Mouse (Mus musculus): ENCODE results near the gene Mdm2. TPM values are rescaled to one million over a fixed set of nuclear protein-coding genes. Genes with fewer than 3 reads are reported as not detected.

Mdm2 gene
- total RNA-seq, 2 experiments from 2014 or later, result 44.0 to 68.6 TPM

- ATAC-seq (replicated peaks; ENCODE audit: poor library complexity), result no peak
Measured at GRCm38 (mm10) chr10:117672693-117673092, 37.9 kb downstream of the Mdm2 start.

DNA sequence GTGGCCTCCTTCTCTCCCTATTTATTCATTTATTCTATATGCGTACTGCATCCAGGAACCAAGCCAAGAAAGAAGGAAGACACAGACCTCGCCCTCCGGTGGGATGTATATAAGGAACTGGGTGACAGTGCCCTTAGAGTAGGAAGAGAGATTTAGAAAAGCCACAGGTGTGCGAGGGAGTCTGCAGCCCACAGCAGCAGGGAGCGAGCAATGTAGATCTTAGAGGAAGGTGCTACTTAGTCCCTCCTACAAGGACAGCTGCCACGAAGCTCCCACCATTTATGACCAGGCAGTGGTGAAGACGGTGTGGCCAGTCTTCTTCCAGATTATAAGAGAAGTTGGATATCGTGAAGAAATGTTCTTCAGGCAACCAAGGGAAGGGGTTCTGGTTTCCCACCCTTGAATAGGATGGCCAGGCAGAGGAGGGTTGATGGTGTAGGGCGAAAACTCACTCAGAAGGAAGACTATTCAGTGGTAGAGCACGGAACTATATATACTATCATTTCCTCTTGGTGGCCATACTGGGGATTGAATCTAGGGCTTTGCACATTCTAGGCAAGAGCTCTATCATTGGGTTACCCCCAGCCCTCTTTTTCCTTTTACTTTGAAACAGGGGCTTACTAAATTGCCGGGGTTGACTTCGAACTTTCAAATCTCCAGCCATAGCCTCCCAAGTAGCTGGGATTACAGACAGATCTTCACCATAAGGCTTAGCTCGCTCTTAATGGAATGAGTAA lies 38.5 kb downstream of the Mdm2 start:
- ATAC-seq (replicated peaks; ENCODE audit: poor library complexity), result no peak

GRCm38 (mm10) chr10:117671266-117671665 lies 39.3 kb downstream of the Mdm2 start:
- ATAC-seq (replicated peaks; ENCODE audit: poor library complexity), result no peak

DNA sequence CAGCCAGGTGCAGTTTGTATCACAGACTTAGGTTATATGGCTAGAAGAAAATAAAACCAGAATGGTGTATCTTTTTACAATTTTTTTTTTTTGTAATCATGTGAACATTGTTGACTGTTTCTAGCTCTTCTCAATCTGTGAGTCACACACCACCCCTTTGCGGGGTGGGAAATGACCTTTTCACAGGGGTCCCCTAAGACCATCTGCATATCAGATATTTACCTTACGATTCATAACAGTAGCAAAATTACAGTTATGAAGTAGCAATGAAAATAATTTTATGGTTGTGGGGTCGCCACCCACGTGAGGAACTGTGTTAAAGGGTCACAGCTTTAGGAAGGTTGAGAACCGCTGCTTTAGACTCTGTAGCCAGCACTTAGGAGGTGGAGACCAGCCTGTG lies 39.8 kb downstream of the Mdm2 start:
- no peak for ATAC-seq (replicated peaks; ENCODE audit: poor library complexity)

DNA sequence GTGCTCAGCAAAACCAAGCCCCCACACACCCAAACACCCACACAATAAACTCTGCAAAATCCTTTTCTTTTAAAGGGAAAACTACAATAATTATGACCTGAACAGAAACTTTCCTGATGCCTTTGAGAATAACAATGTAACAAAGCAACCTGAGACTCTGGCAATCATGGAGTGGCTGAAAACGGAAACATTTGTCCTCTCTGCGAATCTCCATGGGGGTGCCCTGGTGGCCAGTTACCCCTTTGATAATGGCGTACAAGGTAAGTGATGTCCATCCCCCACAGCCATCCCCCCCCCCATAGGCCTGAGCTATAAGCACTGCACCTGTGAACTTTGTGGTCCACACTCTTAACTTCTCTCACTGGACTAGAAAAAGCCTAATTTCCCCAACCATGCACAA lies 40.5 kb downstream of the Mdm2 start:
- no peak for ATAC-seq (replicated peaks; ENCODE audit: poor library complexity)

DNA sequence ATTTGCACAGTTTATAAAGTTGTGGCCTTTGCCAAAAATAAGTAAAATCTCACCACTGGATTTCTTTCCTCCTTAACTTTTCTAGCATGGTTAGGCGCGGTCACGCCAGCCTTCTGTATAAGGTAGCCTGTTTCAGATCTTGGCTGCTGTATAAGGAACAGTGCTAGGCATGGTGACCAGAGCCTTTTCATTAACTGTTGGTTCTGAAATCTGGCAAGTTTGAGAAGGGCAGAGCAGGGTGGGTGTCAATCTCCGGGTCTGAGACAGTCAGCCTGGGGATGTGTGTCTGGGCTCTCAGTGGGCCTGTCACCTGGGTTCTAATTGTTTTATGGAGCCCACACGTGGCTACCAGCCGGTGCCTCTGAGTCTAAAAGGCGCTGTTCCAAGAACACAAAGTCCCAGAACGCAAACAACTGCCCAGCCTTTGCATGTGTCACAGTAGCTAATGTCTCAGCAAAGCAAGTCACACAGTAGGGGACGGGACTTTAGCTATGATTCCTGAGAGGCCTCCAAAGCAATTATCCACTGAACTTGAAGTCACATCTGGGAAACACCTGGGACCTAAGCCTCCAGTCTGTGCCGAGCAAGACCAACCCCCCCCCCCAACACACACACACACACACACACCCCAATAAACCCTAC lies 41.0 kb downstream of the Mdm2 start:
- ATAC-seq (replicated peaks; ENCODE audit: poor library complexity), result no peak

- ATAC-seq (replicated peaks; ENCODE audit: poor library complexity), result no peak
Measured at GRCm38 (mm10) chr10:117668546-117669300, 41.8 kb downstream of the Mdm2 start.

GRCm38 (mm10) chr10:117667663-117668507 lies 42.7 kb downstream of the Mdm2 start:
- ATAC-seq (replicated peaks; ENCODE audit: poor library complexity), result no peak

GRCm38 (mm10) chr10:117666947-117667630 lies 43.5 kb downstream of the Mdm2 start:
- no peak for ATAC-seq (replicated peaks; ENCODE audit: poor library complexity)

DNA sequence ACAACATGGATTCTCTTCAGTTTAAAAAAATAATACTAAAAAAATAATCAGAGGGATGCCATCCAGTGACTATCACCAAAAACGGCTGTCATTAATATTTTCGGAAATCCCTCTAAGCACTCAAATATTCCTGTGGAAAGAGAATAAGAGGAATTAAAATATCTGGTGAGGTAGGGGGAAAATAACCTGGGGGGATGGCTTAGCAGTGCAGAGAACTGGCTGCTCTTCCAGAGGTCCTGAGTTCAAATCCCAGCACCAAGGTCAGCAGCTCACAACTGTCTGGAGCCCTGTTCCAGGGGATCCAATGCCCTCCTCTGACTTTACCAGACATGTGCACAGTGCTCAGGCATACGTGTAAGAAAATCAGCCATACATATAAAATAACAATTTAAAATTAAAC lies 44.2 kb downstream of the Mdm2 start:
- no peak for ATAC-seq (replicated peaks; ENCODE audit: poor library complexity)

DNA sequence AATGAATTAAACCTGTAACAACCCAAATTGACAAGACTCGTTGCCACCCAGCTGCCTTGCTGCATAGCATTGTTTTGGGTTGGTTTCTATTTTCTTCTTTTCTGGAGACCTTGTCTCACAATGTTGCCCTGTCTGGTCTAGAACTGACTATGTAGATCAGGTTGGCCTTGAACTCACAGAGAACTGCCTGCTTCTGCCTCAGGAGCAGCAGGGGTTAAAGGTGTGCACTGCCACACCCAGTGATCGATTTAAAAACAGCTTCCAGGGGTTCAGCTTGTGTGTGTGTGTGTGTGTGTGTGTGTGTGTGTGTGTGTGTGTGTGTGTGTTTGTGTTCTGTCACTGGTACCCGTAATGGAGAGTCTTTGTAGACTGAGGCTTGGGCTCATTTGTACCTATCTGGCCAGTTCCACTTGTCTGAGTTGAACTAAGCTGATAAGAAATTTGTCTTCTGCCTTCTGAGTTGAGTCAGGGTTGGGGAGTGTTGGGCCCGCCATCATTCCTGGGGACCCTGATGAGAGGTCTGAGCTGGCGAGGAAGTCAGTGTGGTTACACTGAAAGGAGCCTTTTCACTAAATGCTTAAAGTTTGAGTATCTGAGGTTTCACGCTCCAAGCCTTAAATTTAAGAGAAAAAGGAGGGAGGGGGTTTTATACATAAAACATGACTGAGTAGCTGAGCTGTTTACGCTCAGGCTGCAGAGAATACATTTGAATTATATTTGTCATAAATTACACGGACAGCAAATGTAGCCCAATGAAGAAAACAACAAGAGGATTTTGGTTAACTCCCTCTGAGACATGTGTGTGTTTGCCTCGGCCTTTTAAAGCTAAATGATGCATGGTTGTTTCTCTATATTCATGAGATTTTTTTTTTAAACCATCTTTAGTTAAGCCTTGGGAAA lies 44.9 kb downstream of the Mdm2 start:
- no peak for ATAC-seq (replicated peaks; ENCODE audit: poor library complexity)

GRCm38 (mm10) chr10:117664926-117665209 lies 45.7 kb downstream of the Mdm2 start:
- ATAC-seq (replicated peaks; ENCODE audit: poor library complexity), result no peak

GRCm38 (mm10) chr10:117664208-117664925 lies 46.2 kb downstream of the Mdm2 start:
- ATAC-seq (replicated peaks; ENCODE audit: poor library complexity), result no peak

DNA sequence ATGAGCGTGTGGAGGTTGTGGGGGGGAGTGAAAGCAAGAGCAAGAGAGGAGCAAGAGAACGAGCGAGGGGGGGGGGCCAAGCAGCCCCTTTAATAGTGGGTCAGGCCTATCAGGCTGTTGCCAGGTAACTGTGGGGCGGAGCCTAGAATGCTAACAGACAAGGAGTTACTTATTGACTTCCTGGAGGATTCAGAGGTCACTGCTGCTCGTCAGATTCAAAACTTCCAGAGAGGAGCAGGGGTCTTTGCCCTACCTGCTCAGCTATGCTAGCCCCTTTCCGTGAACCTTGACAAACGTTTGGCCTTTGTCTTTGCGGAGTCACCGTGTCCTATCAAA lies 46.7 kb downstream of the Mdm2 start:
- no peak for ATAC-seq (replicated peaks; ENCODE audit: poor library complexity)

GRCm38 (mm10) chr10:117663056-117663864 lies 47.3 kb downstream of the Mdm2 start:
- no peak for ATAC-seq (replicated peaks; ENCODE audit: poor library complexity)

GRCm38 (mm10) chr10:117662316-117663055 lies 48.1 kb downstream of the Mdm2 start:
- ATAC-seq (replicated peaks; ENCODE audit: poor library complexity), result no peak

- ATAC-seq (replicated peaks; ENCODE audit: poor library complexity), result no peak
Measured at GRCm38 (mm10) chr10:117659819-117660218, 50.7 kb downstream of the Mdm2 start.

GRCm38 (mm10) chr10:117659430-117659813 lies 51.1 kb downstream of the Mdm2 start:
- no peak for ATAC-seq (replicated peaks; ENCODE audit: poor library complexity)
